Mouse (Mus musculus): ENCODE measurements around the gene Btbd7.

DNA sequence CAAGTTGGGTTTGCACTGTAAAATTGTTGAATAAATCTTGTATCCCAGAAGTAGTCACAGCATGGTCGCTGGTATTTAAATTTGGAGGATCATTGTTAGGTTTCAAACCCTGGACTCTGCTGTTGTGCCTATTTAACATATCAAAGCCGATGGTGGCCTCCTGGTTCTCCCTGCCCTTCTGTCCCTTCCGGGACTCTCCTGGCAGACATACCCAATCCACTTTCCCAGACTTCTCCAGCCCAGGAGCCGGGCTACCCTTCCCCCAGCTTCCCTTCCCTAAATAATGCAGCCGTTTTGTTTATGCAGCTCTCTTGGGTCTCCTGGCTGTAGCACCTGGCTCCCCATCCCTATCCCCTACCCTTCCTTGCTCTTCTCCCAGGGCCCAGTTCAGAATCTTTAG lies 119.3 kb downstream of the Btbd7 start:
- TF ChIP-seq MAX (IDR thresholded peaks at IDR 0.05; ENCODE audit: low read depth) (no peak), POLR2A (IDR thresholded peaks at IDR 0.05; ENCODE audit: insufficient read length, low read depth) (no peak), USF1 (IDR thresholded peaks at IDR 0.05; ENCODE audit: low read depth) (no peak), MYOD1 (IDR thresholded peaks at IDR 0.05; ENCODE audit: control insufficient read depth in 1 of 3, insufficient read length in 2 of 3, low read depth in 2 of 3) (no peak), TCF12 (IDR thresholded peaks at IDR 0.05; ENCODE audit: insufficient read depth, poor library complexity, severe bottlenecking) (no peak), MYOG (IDR thresholded peaks at IDR 0.05; ENCODE audit: control insufficient read depth in 1 of 3, insufficient read depth in 1 of 3, insufficient read length in 2 of 3, low read depth in 2 of 3) (no peak), POLR2AphosphoS2 (IDR thresholded peaks at IDR 0.05; ENCODE audit: insufficient read length, low read depth) (no peak), SRF (IDR thresholded peaks at IDR 0.05; ENCODE audit: control insufficient read depth, insufficient read length, low read depth) (no peak)
